Mouse (Mus musculus) layer of hippocampus, adult 8-10 months (tissue): ENCODE measurements around the gene Mypop. TPM values are rescaled to one million over a fixed set of nuclear protein-coding genes. Genes with fewer than 3 reads are reported as not detected.

ENCODE experiments used
- DNase-seq, 2 experiments: peaks; one replicate each; pipeline ENCODE4 v3.0.0; 2022; ENCODE audit warnings: low spot score in 2 of 2
- total RNA-seq, 4 experiments: library from RNA; stranded (reverse); gene quantifications; 2 replicates each; pipeline ENCODE4 v1.2.4; 2022

The Mypop gene
- total RNA-seq, 4 experiments from 2014 or later = 42.4 to 49.6 (median 45.8) TPM

DNA sequence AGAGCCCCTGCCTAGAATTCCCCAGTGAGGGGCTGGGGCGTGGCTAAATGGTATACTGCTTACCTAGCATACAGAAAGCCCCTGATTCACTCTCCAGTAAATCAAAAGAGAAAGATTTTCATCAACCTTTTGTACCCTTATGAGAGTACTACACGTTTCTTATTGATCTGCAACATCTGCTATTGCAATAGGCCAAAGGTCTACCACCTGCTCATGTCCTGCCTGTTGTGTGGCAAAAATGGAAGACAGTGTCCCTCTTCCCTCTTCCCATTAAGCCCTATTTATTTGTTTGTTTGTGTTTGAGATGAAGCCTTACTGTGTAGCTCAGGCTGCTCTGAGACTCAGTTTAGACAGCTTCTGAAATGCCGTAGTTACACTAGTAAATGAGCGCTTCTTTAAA is 25.0 kb downstream of the Mypop start:
- no peak for DNase-seq

DNA sequence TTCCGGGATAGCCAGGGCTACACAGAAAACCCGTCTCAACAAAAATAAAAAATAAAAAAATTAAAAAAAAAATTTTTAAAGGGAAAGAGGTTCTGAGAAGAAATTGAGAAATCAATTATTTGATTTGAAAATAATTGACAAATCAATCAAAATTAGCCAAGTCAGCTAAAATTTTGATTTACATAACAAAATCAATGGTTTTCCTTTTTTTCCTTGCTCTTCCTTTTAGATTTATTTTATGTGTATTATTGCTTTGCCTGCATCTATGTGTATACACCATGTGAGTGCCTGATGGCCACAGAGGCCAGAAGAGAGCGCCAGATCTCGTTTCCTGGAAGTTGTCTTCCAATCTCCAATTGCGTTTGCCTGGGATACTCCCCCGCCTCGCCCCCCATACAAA is 26.9 kb downstream of the Mypop start:
- no peak for DNase-seq

- no peak for DNase-seq
Measured at GRCm38 (mm10) chr7:19021048-19021447, 30.0 kb downstream of the Mypop start.

- DNase-seq = no peak
Measured at GRCm38 (mm10) chr7:19022189-19022958, 31.3 kb downstream of the Mypop start.

DNA sequence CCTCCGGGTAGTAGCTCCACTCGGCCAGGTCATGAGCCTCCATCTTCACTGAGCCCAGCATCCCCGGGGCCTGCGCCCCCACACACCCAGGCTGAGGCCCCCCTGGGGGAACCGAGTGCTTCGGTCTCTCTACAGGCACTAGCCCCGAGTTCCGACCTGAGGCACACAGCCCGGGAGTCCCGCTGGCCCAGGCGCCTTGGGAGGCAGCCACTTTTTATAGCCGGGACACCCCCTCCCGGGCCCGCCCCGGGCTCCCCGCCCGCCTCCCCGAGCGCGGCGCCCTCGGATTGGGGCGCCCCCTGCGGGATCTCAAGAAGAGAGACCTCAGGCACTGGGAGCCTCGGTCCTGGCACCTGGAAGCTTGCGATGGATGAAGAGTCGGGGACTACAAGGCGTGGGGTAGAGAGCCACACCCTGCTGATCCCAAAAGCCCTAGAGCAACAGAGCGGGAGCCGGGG is 32.3 kb downstream of the Mypop start, which contains the start of gene Foxa3:
Gene Foxa3, minus strand, starts transcription at position 182 of the 458 bp plus-strand sequence.
- DNase-seq = no peak

- peak; percentile 91 to 94 for DNase-seq
Measured at GRCm38 (mm10) chr7:19024096-19024506, 33.1 kb downstream of the Mypop start, which contains the start of gene Sympk. TSS of gene Sympk (plus strand) at chr7:19024377.

GRCm38 (mm10) chr7:19024581-19025255 is 33.7 kb downstream of the Mypop start:
- no peak for DNase-seq

DNA sequence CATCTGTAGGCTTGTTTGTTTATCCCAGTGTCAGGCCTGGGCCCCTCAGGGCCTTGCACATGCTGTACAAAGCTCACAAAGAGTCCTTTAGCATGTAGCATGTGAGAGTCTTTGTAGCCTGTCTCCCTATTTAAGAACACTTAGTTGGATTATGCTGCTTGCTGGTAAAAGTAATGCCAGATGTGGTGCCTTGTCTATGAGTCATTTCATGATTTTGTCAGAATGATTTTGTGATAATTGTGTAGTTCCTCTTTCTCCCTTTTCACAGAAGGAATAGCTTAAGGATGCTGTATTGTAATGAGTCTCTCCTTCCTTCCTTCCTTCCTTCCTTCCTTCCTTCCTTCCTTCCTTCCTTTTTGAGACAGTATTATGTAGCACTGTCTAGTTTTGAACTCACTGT is 37.0 kb downstream of the Mypop start:
- no peak for DNase-seq

DNA sequence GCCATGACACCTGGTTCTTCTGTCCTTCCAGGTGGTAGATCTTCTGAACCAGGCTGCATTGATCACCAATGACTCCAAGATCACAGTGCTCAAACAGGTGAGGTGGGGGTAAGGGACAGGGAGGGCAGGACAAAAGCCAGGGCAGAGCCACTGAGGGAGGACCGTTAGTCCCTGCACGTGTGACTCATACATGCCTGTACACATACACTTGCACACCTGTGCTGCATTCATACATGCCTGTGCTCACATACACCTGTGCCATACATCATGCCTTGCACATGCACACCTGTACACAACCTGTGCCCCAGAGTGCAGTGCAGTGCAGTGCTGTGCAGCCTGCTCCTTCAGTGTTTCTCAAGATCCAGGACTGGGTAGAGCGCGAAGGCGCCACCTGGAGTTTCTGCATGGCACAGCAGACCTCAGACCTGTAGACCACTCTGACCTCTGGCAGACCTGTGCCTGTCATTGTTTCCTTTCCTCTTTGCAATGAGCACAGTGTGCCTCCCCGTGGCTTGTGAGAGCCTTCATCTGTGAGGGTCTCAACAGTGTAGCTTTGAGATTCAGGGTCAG is 38.1 kb downstream of the Mypop start:
- DNase-seq = no peak

- no peak for DNase-seq
Measured at GRCm38 (mm10) chr7:19031641-19032040, 40.6 kb downstream of the Mypop start.

DNA sequence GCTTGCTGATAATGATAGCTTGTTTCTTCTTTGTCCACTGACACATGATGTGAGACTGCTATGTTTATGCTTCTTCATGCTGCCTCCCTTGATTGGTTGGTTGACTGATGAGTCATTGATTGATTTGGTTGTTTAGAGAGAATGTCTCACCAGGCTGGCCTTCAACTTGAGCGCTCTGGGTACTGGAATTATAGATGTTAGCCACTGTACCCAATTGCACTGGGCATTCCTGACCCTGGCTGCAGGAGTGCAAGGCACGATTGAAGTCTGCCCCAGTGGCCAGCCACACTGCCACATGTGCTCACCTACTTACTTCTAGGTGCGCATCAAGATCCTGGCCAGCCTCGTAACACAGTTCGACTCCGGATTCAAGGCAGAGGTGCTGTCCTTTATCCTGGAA is 53.6 kb downstream of the Mypop start:
- no peak for DNase-seq

- DNase-seq = no peak
Measured at GRCm38 (mm10) chr7:19046286-19047069, 55.4 kb downstream of the Mypop start.

DNA sequence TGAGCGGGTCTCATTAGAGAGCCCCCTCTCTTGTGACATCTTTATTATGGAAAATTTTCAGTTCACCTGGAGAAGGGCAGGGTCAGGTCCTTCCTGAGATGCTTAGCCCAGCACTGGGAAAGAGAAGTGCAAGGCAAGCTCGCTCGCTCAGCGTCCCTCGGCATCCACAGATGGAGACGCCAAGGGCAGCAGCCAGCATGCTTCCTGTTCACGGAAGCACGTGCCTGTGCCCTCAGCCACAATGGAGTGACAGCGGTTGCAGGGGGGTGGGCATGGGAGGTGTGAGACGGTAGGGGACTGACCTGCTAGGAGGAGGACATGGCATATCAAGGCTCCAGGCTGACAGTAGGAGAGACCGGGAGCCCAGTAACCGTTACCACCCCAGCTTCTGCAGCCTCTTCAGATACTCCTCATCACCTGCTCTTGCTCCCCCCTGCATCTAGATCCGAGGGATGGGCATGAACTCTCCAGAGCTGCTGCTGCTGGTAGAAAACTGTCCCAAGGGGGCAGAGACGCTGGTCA is 57.0 kb downstream of the Mypop start:
- DNase-seq = no peak

DNA sequence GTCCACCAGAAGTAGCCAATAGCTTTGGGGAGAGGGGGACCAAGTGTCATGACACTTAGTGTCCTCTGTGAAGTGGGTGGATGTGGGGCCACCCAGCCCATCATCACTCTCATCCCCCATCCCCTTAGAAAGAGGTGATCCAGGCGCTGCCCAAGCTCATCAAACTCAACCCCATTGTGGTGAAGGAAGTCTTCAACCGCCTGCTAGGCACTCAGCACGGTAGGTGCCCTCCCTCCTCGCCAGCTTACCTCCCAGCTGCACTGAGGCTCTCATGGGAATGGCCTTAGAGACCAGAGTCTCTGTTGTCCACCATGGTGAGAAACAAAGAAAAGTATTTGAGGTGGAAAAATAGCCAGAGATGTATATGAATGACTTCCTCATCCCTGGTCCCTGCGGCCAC is 58.2 kb downstream of the Mypop start:
- DNase-seq = no peak

DNA sequence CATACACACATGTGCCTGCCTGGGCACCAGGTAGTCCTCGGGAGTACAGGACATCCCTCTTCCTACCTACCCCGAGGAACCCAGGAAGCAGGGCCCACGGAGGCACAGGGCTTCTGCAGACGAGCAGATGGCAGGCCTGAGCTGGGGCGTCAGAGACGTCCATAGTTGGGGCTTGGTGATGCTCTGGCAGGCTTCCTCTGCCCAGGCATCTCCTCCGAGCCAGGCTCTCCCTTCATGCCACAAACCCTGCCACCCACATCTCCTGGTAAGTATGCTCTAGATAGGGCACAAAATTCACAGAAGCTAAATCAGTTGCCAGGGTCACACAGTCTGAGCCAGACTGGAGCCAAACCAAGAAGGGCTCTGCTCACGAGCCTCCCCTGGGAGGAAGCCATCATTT is 59.1 kb downstream of the Mypop start:
- DNase-seq = no peak

- no peak for DNase-seq
Measured at GRCm38 (mm10) chr7:19051161-19051560, 60.1 kb downstream of the Mypop start.

Other genes with a start within 250 kb of the Mypop start
- gene Psg19, start 192.7 kb upstream of the Mypop start, total RNA-seq = not detected
- under 1 TPM in 1 of 4 experiments, not detected in 3; 0.14 TPM for gene Psg17, start 169.6 kb upstream of the Mypop start, total RNA-seq
- 1 to 10 TPM; 1.9 to 2.6 (median 2.2) TPM for gene Mill2, start 151.3 kb upstream of the Mypop start, total RNA-seq
- 10 to 100 TPM; 11.2 to 15.5 (median 13.4) TPM for gene Pglyrp1, start 119.9 kb upstream of the Mypop start, total RNA-seq
- gene Ccdc61, start 80.8 kb upstream of the Mypop start, total RNA-seq = 10 to 100 TPM in 2 of 4 experiments, 1 to 10 TPM in 2; 9.4 to 14.3 (median 11.4) TPM
- 10 to 100 TPM; 71.3 to 76.7 (median 74.6) TPM for gene Nova2, start 65.4 kb upstream of the Mypop start, total RNA-seq
- gene Nanos2, start 3.8 kb upstream of the Mypop start, total RNA-seq = 1 to 10 TPM in 1 of 4 experiments, under 1 TPM in 2, not detected in 1; 0.60 to 1.5 (median 0.91) TPM
- gene Irf2bp1, start 12.8 kb downstream of the Mypop start, total RNA-seq = 10 to 100 TPM; 47.6 to 49.2 (median 47.9) TPM
- gene Foxa3, start 32.3 kb downstream of the Mypop start, total RNA-seq = not detected
- gene Sympk, start 33.1 kb downstream of the Mypop start, total RNA-seq = 100 to 1,000 TPM; 100 to 113 (median 109) TPM
- gene Rsph6a, start 63.4 kb downstream of the Mypop start, total RNA-seq = under 1 TPM in 2 of 4 experiments, not detected in 2; 0.41 to 0.61 TPM
- gene Dmwd, start 85.0 kb downstream of the Mypop start, total RNA-seq = 100 to 1,000 TPM; 136 to 144 (median 141) TPM
- 10 to 100 TPM; 35.6 to 55.8 (median 45.3) TPM for gene Dmpk, start 92.6 kb downstream of the Mypop start, total RNA-seq
- 1 to 10 TPM; 2.0 to 3.7 (median 3.6) TPM for gene Six5, start 103.3 kb downstream of the Mypop start, total RNA-seq
- under 1 TPM; 0.18 to 0.57 (median 0.31) TPM for gene Gm4969, start 127.1 kb downstream of the Mypop start, total RNA-seq
- gene Fbxo46, start 128.6 kb downstream of the Mypop start, total RNA-seq = 10 to 100 TPM; 13.3 to 15.1 (median 14.4) TPM
- 10 to 100 TPM; 18.6 to 20.9 (median 20.4) TPM for gene Qpctl, start 158.0 kb downstream of the Mypop start, total RNA-seq
- gene Snrpd2, start 158.5 kb downstream of the Mypop start, total RNA-seq = 10 to 100 TPM; 75.6 to 82.3 (median 78.2) TPM
- 1 to 10 TPM; 1.0 to 1.5 (median 1.2) TPM for gene Gipr, start 174.9 kb downstream of the Mypop start, total RNA-seq
- gene Eml2, start 185.2 kb downstream of the Mypop start, total RNA-seq = 100 to 1,000 TPM; 156 to 198 (median 171) TPM
- gene Gpr4, start 221.3 kb downstream of the Mypop start, total RNA-seq = 1 to 10 TPM; 1.3 to 2.7 (median 1.8) TPM
- 10 to 100 TPM; 33.8 to 45.7 (median 40.7) TPM for gene Opa3, start 237.1 kb downstream of the Mypop start, total RNA-seq